In genomic region chr2:83768311-83769047, GRCm38 (mm10) we compare ENCODE assay signal across 23 mouse cellular contexts. TPM values are rescaled to one million over a fixed set of nuclear protein-coding genes. Genes with fewer than 3 reads are reported as not detected.
"Had no signal": no experiment of that assay in that cellular context is flagged by ENCODE, and none has a peak within 500 bp of the region (broad histone marks: within the 10 kb centered on the region; RNA-seq: fewer than 3 reads in every experiment).

No protein-coding gene starts in this region.

- H3K27me3 ChIP-seq: liver, embryonic 13.5 days; liver, embryonic 15.5 days; lung, embryonic 15.5 days; midbrain, embryonic 12.5 days; neural tube, embryonic 13.5 days; neural tube, embryonic 15.5 days had no signal

- H3K9me3 ChIP-seq: liver, embryonic 13.5 days; liver, embryonic 15.5 days; lung, embryonic 15.5 days; midbrain, embryonic 12.5 days; neural tube, embryonic 13.5 days; neural tube, embryonic 15.5 days had no signal

- ATAC-seq: liver, postnatal 0 days; lung, postnatal 0 days had no signal

- DNase-seq: liver, embryonic 13.5 days; liver, postnatal 0 days; lung, adult 2 months; lung, postnatal 14 days; lung, postnatal 36 days; midbrain, embryonic 14.5 days; retina, postnatal 1 day; right cerebral cortex, adult 18-20 months; right cerebral cortex, postnatal 25 days; right cerebral cortex, postnatal 4 days; spleen, adult 18-20 months; thymus, adult 2 months; thymus, postnatal 25 days; thymus, postnatal 4 days had no signal

- H3K27ac ChIP-seq: liver, embryonic 13.5 days; liver, embryonic 15.5 days; lung, embryonic 15.5 days; macrophage; midbrain, embryonic 12.5 days; neural tube, embryonic 13.5 days; neural tube, embryonic 15.5 days had no signal

- H3K4me2 ChIP-seq: liver, embryonic 11.5 days; liver, embryonic 13.5 days; liver, embryonic 15.5 days; lung, embryonic 15.5 days; midbrain, embryonic 12.5 days; neural tube, embryonic 13.5 days; neural tube, embryonic 15.5 days had no signal

- H3K9ac ChIP-seq: liver, embryonic 13.5 days; liver, embryonic 15.5 days; liver, postnatal 0 days; lung, embryonic 15.5 days; midbrain, embryonic 12.5 days; neural tube, embryonic 13.5 days; neural tube, embryonic 15.5 days had no signal

- H3K4me1 ChIP-seq: liver, embryonic 13.5 days; liver, embryonic 15.5 days; lung, embryonic 15.5 days; midbrain, embryonic 12.5 days; neural tube, embryonic 13.5 days; neural tube, embryonic 15.5 days had no signal

- H3K4me3 ChIP-seq: liver, embryonic 13.5 days; liver, embryonic 15.5 days; lung, embryonic 15.5 days; midbrain, embryonic 12.5 days; myocyte; neural tube, embryonic 13.5 days; neural tube, embryonic 15.5 days had no signal

RNA-seq across cellular contexts. Expression of gene Fam171b, which starts 44.0 kb away (rescaled TPM):
- polyA plus RNA-seq: macrophage had no signal
